Comparison of ENCODE assay signal across 8 mouse cellular contexts in the genomic region with DNA sequence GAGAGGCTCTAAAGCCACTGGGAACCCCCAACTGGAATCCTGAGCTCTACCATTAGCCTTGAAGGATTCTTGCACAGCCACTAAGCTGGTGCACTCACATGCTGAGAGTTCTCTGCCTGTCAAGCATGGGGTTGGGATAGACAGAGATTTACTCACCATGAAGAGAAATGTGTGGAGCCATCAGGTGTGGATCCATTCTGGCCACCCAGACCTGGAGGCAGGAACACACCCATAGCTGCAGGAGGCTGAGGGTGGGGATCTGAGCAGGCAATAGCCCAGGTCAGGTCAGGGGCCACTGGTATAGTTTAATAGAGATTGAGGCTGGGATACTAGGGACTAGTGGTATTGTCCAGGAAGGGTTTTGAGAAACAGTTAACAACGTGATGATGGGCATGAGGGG. TPM values are rescaled to one million over a fixed set of nuclear protein-coding genes. Genes with fewer than 3 reads are reported as not detected.
DNase-seq lines count a peak whose midpoint lies in the region; ATAC-seq and TF ChIP-seq lines count a peak whose summit lies in the region.

No protein-coding gene starts in this region.

- peak overlapping the region; percentile 96 for H3K4me3 ChIP-seq in lung, embryonic 14.5 days (ENCODE audit: low read depth, low read length)
- peak overlapping the region; percentile 96 for H3K4me3 ChIP-seq in embryonic facial prominence, embryonic 15.5 days (replicated peaks)
- H3K4me3 ChIP-seq in hindbrain, embryonic 13.5 days = peak overlapping the region; percentile 93
- peak overlapping the region; percentile 88 for H3K4me3 ChIP-seq in lung, embryonic 16.5 days (ENCODE audit: low read length)
- peak overlapping the region; percentile 87 for H3K4me3 ChIP-seq in stomach, embryonic 14.5 days (ENCODE audit: low read depth, low read length)

- peak overlapping the region; percentile 85 for H3K4me2 ChIP-seq in lung, embryonic 14.5 days
- H3K4me2 ChIP-seq in embryonic facial prominence, embryonic 15.5 days (replicated peaks) = peak overlapping the region; percentile 72
- H3K4me2 ChIP-seq in hindbrain, embryonic 13.5 days = peak overlapping the region; percentile 92
- peak overlapping the region; percentile 84 for H3K4me2 ChIP-seq in lung, embryonic 16.5 days (ENCODE audit: low read depth, low read length)
- H3K4me2 ChIP-seq in stomach, embryonic 14.5 days (replicated peaks; ENCODE audit: low read depth, low read length) = peak overlapping the region; percentile 93

- H3K9ac ChIP-seq in lung, embryonic 14.5 days = peak overlapping the region; percentile 75
- H3K9ac ChIP-seq in embryonic facial prominence, embryonic 15.5 days = peak overlapping the region; percentile 63
- peak overlapping the region; percentile 95 for H3K9ac ChIP-seq in hindbrain, embryonic 13.5 days
- H3K9ac ChIP-seq in lung, embryonic 16.5 days (ENCODE audit: low read length) = peak overlapping the region; percentile 96
- H3K9ac ChIP-seq in stomach, embryonic 14.5 days (replicated peaks; ENCODE audit: low read depth, low read length) = peak overlapping the region; percentile 60

- no peaks in the 10 kb centered on the region for H3K9me3 ChIP-seq in lung, embryonic 14.5 days (ENCODE audit: low read depth, low read length)
- no peaks in the 10 kb centered on the region for H3K9me3 ChIP-seq in embryonic facial prominence, embryonic 15.5 days (replicated peaks)
- no peaks in the 10 kb centered on the region for H3K9me3 ChIP-seq in hindbrain, embryonic 13.5 days
- no peaks in the 10 kb centered on the region for H3K9me3 ChIP-seq in lung, embryonic 16.5 days (ENCODE audit: control insufficient read depth, low read length)
- H3K9me3 ChIP-seq in stomach, embryonic 14.5 days (ENCODE audit: control insufficient read depth, low read depth, low read length) = no peaks in the 10 kb centered on the region

- WGBS in lung, embryonic 14.5 days = 0% methylated on average over 1 of the region's 1 CpGs
- 0% methylated on average over 1 of the region's 1 CpGs for WGBS in embryonic facial prominence, embryonic 15.5 days
- WGBS in hindbrain, embryonic 13.5 days = 3% methylated on average over 1 of the region's 1 CpGs
- 0% methylated on average over 1 of the region's 1 CpGs for WGBS in lung, embryonic 16.5 days
- 0% methylated on average over 1 of the region's 1 CpGs for WGBS in stomach, embryonic 14.5 days

- H3K4me1 ChIP-seq in lung, embryonic 14.5 days (ENCODE audit: insufficient read depth) = peaks cover 6% of the 10 kb centered on the region
- peaks cover 28% of the 10 kb centered on the region for H3K4me1 ChIP-seq in embryonic facial prominence, embryonic 15.5 days
- peaks cover 42% of the 10 kb centered on the region for H3K4me1 ChIP-seq in hindbrain, embryonic 13.5 days (replicated peaks)
- H3K4me1 ChIP-seq in lung, embryonic 16.5 days (replicated peaks; ENCODE audit: control insufficient read depth, insufficient read depth, low read length) = peaks cover 28% of the 10 kb centered on the region
- H3K4me1 ChIP-seq in stomach, embryonic 14.5 days (ENCODE audit: control insufficient read depth, insufficient read depth, low read length) = peaks cover 26% of the 10 kb centered on the region

- no peak for TF ChIP-seq CTCF in lung, embryonic 14.5 days (IDR thresholded peaks at IDR 0.05; ENCODE audit: low read depth)

- intact Hi-C loops in left cerebral cortex, postnatal 14 days (cut with DNase I) = no loop called here

- ATAC-seq in lung, embryonic 14.5 days (ENCODE audit: insufficient read depth) = peak; percentile 0; the same call in 1 of the 2 replicates
- no peak for ATAC-seq in embryonic facial prominence, embryonic 15.5 days (ENCODE audit: insufficient number of reproducible peaks, low FRiP score, low TSS enrichment, low read depth)
- ATAC-seq in hindbrain, embryonic 13.5 days (ENCODE audit: low FRiP score) = peak; percentile 0; the same call in 1 of the 2 replicates
- ATAC-seq in lung, embryonic 16.5 days (ENCODE audit: low read depth) = no peak
- ATAC-seq in stomach, embryonic 14.5 days (ENCODE audit: insufficient number of reproducible peaks, insufficient read depth, low FRiP score, low read depth) = no peak

- no peaks in the 10 kb centered on the region for H3K27me3 ChIP-seq in lung, embryonic 14.5 days (ENCODE audit: insufficient read depth, low read length)
- H3K27me3 ChIP-seq in embryonic facial prominence, embryonic 15.5 days = no peaks in the 10 kb centered on the region
- no peaks in the 10 kb centered on the region for H3K27me3 ChIP-seq in hindbrain, embryonic 13.5 days
- no peaks in the 10 kb centered on the region for H3K27me3 ChIP-seq in lung, embryonic 16.5 days (ENCODE audit: control insufficient read depth, insufficient read depth, low read depth, low read length)
- no peaks in the 10 kb centered on the region for H3K27me3 ChIP-seq in stomach, embryonic 14.5 days (ENCODE audit: control insufficient read depth, insufficient read depth, low read length)

- H3K27ac ChIP-seq in lung, embryonic 14.5 days (ENCODE audit: low read depth) = peak overlapping the region; percentile 72
- peak overlapping the region; percentile 100 for H3K27ac ChIP-seq in embryonic facial prominence, embryonic 15.5 days (replicated peaks)
- peak overlapping the region; percentile 99 for H3K27ac ChIP-seq in hindbrain, embryonic 13.5 days
- peak overlapping the region; percentile 86 for H3K27ac ChIP-seq in lung, embryonic 16.5 days (ENCODE audit: low read length)
- H3K27ac ChIP-seq in stomach, embryonic 14.5 days (ENCODE audit: low read length) = peak overlapping the region; percentile 57; the same call in 1 of the 2 replicates

- DNase-seq in lung, embryonic 14.5 days = no peak
- no peak for DNase-seq in lung, postnatal 25 days (ENCODE audit: low spot score)
- no peak for DNase-seq in left cerebral cortex, postnatal 14 days (ENCODE audit: low spot score in 2 of 2)
- DNase-seq in layer of hippocampus, adult 18-20 months (ENCODE audit: low spot score in 2 of 2) = no peak

- peaks cover 32% of the 10 kb centered on the region for H3K36me3 ChIP-seq in lung, embryonic 14.5 days (ENCODE audit: insufficient read depth)
- peaks cover 23% of the 10 kb centered on the region for H3K36me3 ChIP-seq in embryonic facial prominence, embryonic 15.5 days
- H3K36me3 ChIP-seq in hindbrain, embryonic 13.5 days = peaks cover 38% of the 10 kb centered on the region
- H3K36me3 ChIP-seq in lung, embryonic 16.5 days (ENCODE audit: control insufficient read depth, insufficient read depth, low read length) = peaks cover 12% of the 10 kb centered on the region
- H3K36me3 ChIP-seq in stomach, embryonic 14.5 days (ENCODE audit: control insufficient read depth, insufficient read depth, low read length) = peaks cover 21% of the 10 kb centered on the region

RNA-seq across cellular contexts. Expression of a gene that starts 0.8 kb away (rescaled TPM):
- polyA plus RNA-seq in lung, embryonic 14.5 days (2014; fragmentation: Nextera tagmentation; extraction: Ambion mirVana) = 321 and 332 TPM in 2 replicates
- polyA plus RNA-seq in embryonic facial prominence, embryonic 15.5 days (2015; fragmentation: Nextera tagmentation; extraction: Ambion mirVana) = 452 and 468 TPM in 2 replicates
- 279 and 287 TPM in 2 replicates for polyA plus RNA-seq in hindbrain, embryonic 13.5 days (2015; fragmentation: Nextera tagmentation; extraction: Ambion mirVana)
- 531 and 556 TPM in 2 replicates for polyA plus RNA-seq in lung, embryonic 16.5 days (2015; fragmentation: Nextera tagmentation; extraction: Ambion mirVana)
- polyA plus RNA-seq in stomach, embryonic 14.5 days (2014; fragmentation: Nextera tagmentation; extraction: Ambion mirVana) = 308 and 334 TPM in 2 replicates
- 100 to 1,000 TPM; 185 to 197 TPM for total RNA-seq in left cerebral cortex, postnatal 14 days (2021)
- total RNA-seq in layer of hippocampus, adult 18-20 months (2021) = 100 to 1,000 TPM; 163 to 172 TPM

RNA-seq across cellular contexts. Expression of a gene that starts 0.8 kb away (rescaled TPM):
- 20.1 and 24.9 TPM in 2 replicates for polyA plus RNA-seq in lung, embryonic 14.5 days (2014; fragmentation: Nextera tagmentation; extraction: Ambion mirVana)
- 41.3 and 51.6 TPM in 2 replicates for polyA plus RNA-seq in embryonic facial prominence, embryonic 15.5 days (2015; fragmentation: Nextera tagmentation; extraction: Ambion mirVana)
- 55.0 and 63.3 TPM in 2 replicates for polyA plus RNA-seq in hindbrain, embryonic 13.5 days (2015; fragmentation: Nextera tagmentation; extraction: Ambion mirVana)
- polyA plus RNA-seq in lung, embryonic 16.5 days (2015; fragmentation: Nextera tagmentation; extraction: Ambion mirVana) = 38.0 and 41.8 TPM in 2 replicates
- polyA plus RNA-seq in stomach, embryonic 14.5 days (2014; fragmentation: Nextera tagmentation; extraction: Ambion mirVana) = 37.9 and 43.3 TPM in 2 replicates
- total RNA-seq in left cerebral cortex, postnatal 14 days (2021) = 10 to 100 TPM; 45.9 to 46.1 TPM
- 10 to 100 TPM; 29.9 to 31.3 TPM for total RNA-seq in layer of hippocampus, adult 18-20 months (2021)

RNA-seq across cellular contexts. Expression of a gene that starts 8.5 kb away (rescaled TPM):
- polyA plus RNA-seq in lung, embryonic 14.5 days (2014; fragmentation: Nextera tagmentation; extraction: Ambion mirVana) = 20.9 and 21.3 TPM in 2 replicates
- polyA plus RNA-seq in embryonic facial prominence, embryonic 15.5 days (2015; fragmentation: Nextera tagmentation; extraction: Ambion mirVana) = 10.8 and 11.2 TPM in 2 replicates
- polyA plus RNA-seq in hindbrain, embryonic 13.5 days (2015; fragmentation: Nextera tagmentation; extraction: Ambion mirVana) = 32.1 and 33.3 TPM in 2 replicates
- polyA plus RNA-seq in lung, embryonic 16.5 days (2015; fragmentation: Nextera tagmentation; extraction: Ambion mirVana) = 19.1 and 21.9 TPM in 2 replicates
- polyA plus RNA-seq in stomach, embryonic 14.5 days (2014; fragmentation: Nextera tagmentation; extraction: Ambion mirVana) = 21.3 and 27.4 TPM in 2 replicates
- total RNA-seq in left cerebral cortex, postnatal 14 days (2021) = 10 to 100 TPM; 26.0 to 31.3 TPM
- 10 to 100 TPM; 30.2 to 33.0 TPM for total RNA-seq in layer of hippocampus, adult 18-20 months (2021)

RNA-seq across cellular contexts. Expression of a gene that starts 14.9 kb away (rescaled TPM):
- 33.1 and 34.3 TPM in 2 replicates for polyA plus RNA-seq in lung, embryonic 14.5 days (2014; fragmentation: Nextera tagmentation; extraction: Ambion mirVana)
- polyA plus RNA-seq in embryonic facial prominence, embryonic 15.5 days (2015; fragmentation: Nextera tagmentation; extraction: Ambion mirVana) = 41.7 and 42.9 TPM in 2 replicates
- 135 and 143 TPM in 2 replicates for polyA plus RNA-seq in hindbrain, embryonic 13.5 days (2015; fragmentation: Nextera tagmentation; extraction: Ambion mirVana)
- polyA plus RNA-seq in lung, embryonic 16.5 days (2015; fragmentation: Nextera tagmentation; extraction: Ambion mirVana) = 36.8 and 41.6 TPM in 2 replicates
- polyA plus RNA-seq in stomach, embryonic 14.5 days (2014; fragmentation: Nextera tagmentation; extraction: Ambion mirVana) = 44.2 and 46.9 TPM in 2 replicates
- total RNA-seq in left cerebral cortex, postnatal 14 days (2021) = 100 to 1,000 TPM; 108 to 118 TPM
- 100 to 1,000 TPM; 114 to 116 TPM for total RNA-seq in layer of hippocampus, adult 18-20 months (2021)

RNA-seq across cellular contexts. Expression of a gene that starts 33.5 kb away (rescaled TPM):
- 617 and 664 TPM in 2 replicates for polyA plus RNA-seq in lung, embryonic 14.5 days (2014; fragmentation: Nextera tagmentation; extraction: Ambion mirVana)
- 713 and 715 TPM in 2 replicates for polyA plus RNA-seq in embryonic facial prominence, embryonic 15.5 days (2015; fragmentation: Nextera tagmentation; extraction: Ambion mirVana)
- 503 and 518 TPM in 2 replicates for polyA plus RNA-seq in hindbrain, embryonic 13.5 days (2015; fragmentation: Nextera tagmentation; extraction: Ambion mirVana)
- polyA plus RNA-seq in lung, embryonic 16.5 days (2015; fragmentation: Nextera tagmentation; extraction: Ambion mirVana) = 649 and 714 TPM in 2 replicates
- 676 and 679 TPM in 2 replicates for polyA plus RNA-seq in stomach, embryonic 14.5 days (2014; fragmentation: Nextera tagmentation; extraction: Ambion mirVana)
- total RNA-seq in left cerebral cortex, postnatal 14 days (2021) = 100 to 1,000 TPM in 1 of 2 experiments, 10 to 100 TPM in 1; 86.5 to 108 TPM
- 10 to 100 TPM; 58.5 to 70.8 TPM for total RNA-seq in layer of hippocampus, adult 18-20 months (2021)

Comparison
In these comparisons a context has a peak if more than half of its experiments do, and no peak if none do; other contexts are left out.
1. ATAC-seq: peak in lung, embryonic 14.5 days (single experiment) and hindbrain, embryonic 13.5 days (single experiment); none in embryonic facial prominence, embryonic 15.5 days (single experiment), lung, embryonic 16.5 days (single experiment) and stomach, embryonic 14.5 days (single experiment).
2. Peak in every context shown above with its lines, with median percentiles within 50 percentile points of each other: H3K27ac ChIP-seq, H3K4me2 ChIP-seq, H3K4me3 ChIP-seq and H3K9ac ChIP-seq.